Mouse (Mus musculus) macrophage (primary cell): ENCODE results near the gene Gm17655. TPM values are rescaled to one million over a fixed set of nuclear protein-coding genes. Genes with fewer than 3 reads are reported as not detected.

Experiments
- polyA plus RNA-seq: library from polyadenylated mRNA; stranded (reverse); fragments of 250-400 nt; gene quantifications from 3 replicates; pipeline ENCODE4 v1.2.4, GENCODE M21; 2018; ENCODE audit warnings: inconsistent platforms

Gene Gm17655
- polyA plus RNA-seq, 1 experiment from 2014 or later: 5.1 TPM

Other genes with a start within 250 kb of the Gm17655 start
- 5.5 to 6.7 TPM (median 6.1 TPM) in 3 replicates for gene Gm15446, start 149.1 kb downstream of the Gm17655 start, polyA plus RNA-seq
- gene Zfp932, start 76.0 kb downstream of the Gm17655 start, polyA plus RNA-seq: 14.3 to 15.9 TPM (median 15.7 TPM) in 3 replicates
- 0.06 to 0.51 TPM (median 0.10 TPM) in 3 replicates for gene Gm35315, start 21.9 kb upstream of the Gm17655 start, polyA plus RNA-seq
- gene Plcxd1, start 27.5 kb upstream of the Gm17655 start, polyA plus RNA-seq: 0.06 to 0.07 TPM in 2 of 3 replicates, not detected in the other
- gene Gtpbp6, start 35.7 kb upstream of the Gm17655 start, polyA plus RNA-seq: 5.6 to 22.4 TPM (median 15.8 TPM) in 3 replicates
- gene Zfp605, start 37.6 kb upstream of the Gm17655 start, polyA plus RNA-seq: 2.0 to 5.7 TPM (median 2.3 TPM) in 3 replicates
- gene Chfr, start 63.3 kb upstream of the Gm17655 start, polyA plus RNA-seq: 26.2 to 38.4 TPM (median 30.9 TPM) in 3 replicates
- 22.1 to 29.2 TPM (median 23.3 TPM) in 3 replicates for gene Golga3, start 104.2 kb upstream of the Gm17655 start, polyA plus RNA-seq
- gene Ankle2, start 158.5 kb upstream of the Gm17655 start, polyA plus RNA-seq: 22.8 to 37.6 TPM (median 32.0 TPM) in 3 replicates
- 13.1 to 37.7 TPM (median 18.8 TPM) in 3 replicates for gene Pgam5, start 197.4 kb upstream of the Gm17655 start, polyA plus RNA-seq
- 1.5 to 1.8 TPM (median 1.5 TPM) in 3 replicates for gene Pxmp2, start 213.7 kb upstream of the Gm17655 start, polyA plus RNA-seq
- gene Pole, start 213.8 kb upstream of the Gm17655 start, polyA plus RNA-seq: 0.57 to 14.9 TPM (median 4.5 TPM) in 3 replicates